Mouse (Mus musculus): ENCODE results near the gene Slc7a7. TPM values are rescaled to one million over a fixed set of nuclear protein-coding genes. Genes with fewer than 3 reads are reported as not detected.
A peak's percentile ranks its signal among the peaks of the same experiment; 100 is the strongest.

Gene Slc7a7
- polyA plus RNA-seq, 1 experiment from 2014 or later, result 4.5 TPM

- H3K4me3 ChIP-seq, result no peak overlapping the region
- WGBS, result 87% methylated on average over 2 of the region's 2 CpGs
- H3K27me3 ChIP-seq, result peaks cover 12% of the 10 kb centered on the region
- no peak for ATAC-seq (ENCODE audit: low FRiP score, low read depth)
- H3K4me2 ChIP-seq, result no peak overlapping the region
- H3K4me1 ChIP-seq (replicated peaks), result peaks cover 11% of the 10 kb centered on the region
- H3K36me3 ChIP-seq, result no peaks in the 10 kb centered on the region
- no peak overlapping the region for H3K9ac ChIP-seq
- H3K27ac ChIP-seq (replicated peaks), result no peak overlapping the region
- H3K9me3 ChIP-seq, result no peaks in the 10 kb centered on the region
Observed at GRCm38 (mm10) chr14:54421014-54421413, 3.4 kb upstream of the Slc7a7 start.

- no peak overlapping the region for H3K4me2 ChIP-seq
- H3K9ac ChIP-seq, result no peak overlapping the region
- H3K27me3 ChIP-seq, result peaks cover 37% of the 10 kb centered on the region
- WGBS, result 57% methylated on average over 4 of the region's 4 CpGs
- peaks cover 6% of the 10 kb centered on the region for H3K4me1 ChIP-seq (replicated peaks)
- H3K27ac ChIP-seq (replicated peaks), result no peak overlapping the region
- ATAC-seq (ENCODE audit: low FRiP score, low read depth), result no peak
- no peaks in the 10 kb centered on the region for H3K36me3 ChIP-seq
- H3K4me3 ChIP-seq, result no peak overlapping the region
- no peaks in the 10 kb centered on the region for H3K9me3 ChIP-seq
Observed at GRCm38 (mm10) chr14:54416830-54417229, 750 bp downstream of the Slc7a7 start.

DNA sequence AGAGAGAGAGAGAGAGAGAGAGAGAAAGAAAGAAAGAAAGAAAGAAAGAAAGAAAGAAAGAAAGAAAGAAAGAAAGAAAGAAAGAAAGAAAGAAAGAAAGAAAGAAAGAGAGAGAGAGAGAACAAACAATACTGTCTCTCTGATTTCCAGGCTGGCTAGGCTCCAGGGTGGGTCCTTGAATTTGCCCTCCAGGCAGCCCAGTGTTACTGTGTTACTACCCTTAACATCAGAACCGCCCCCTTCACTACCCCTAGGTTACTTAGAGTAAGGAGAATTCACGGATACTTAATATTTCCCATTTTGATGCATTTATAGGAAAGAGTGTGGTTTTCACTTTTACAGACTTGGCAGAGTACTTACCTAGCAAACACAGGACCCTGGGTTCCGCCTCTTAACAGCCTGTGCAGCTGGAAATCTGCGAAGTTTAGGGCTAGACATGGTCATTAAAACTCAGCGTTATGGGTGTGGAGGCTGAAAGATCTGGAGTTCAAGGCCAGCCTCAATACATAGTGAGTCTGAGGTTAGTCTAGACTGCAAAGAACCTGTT is 1.3 kb downstream of the Slc7a7 start:
- H3K36me3 ChIP-seq, result no peaks in the 10 kb centered on the region
- peaks cover 6% of the 10 kb centered on the region for H3K4me1 ChIP-seq (replicated peaks)
- H3K9ac ChIP-seq, result no peak overlapping the region
- H3K27me3 ChIP-seq, result peaks cover 37% of the 10 kb centered on the region
- H3K27ac ChIP-seq (replicated peaks), result no peak overlapping the region
- H3K4me3 ChIP-seq, result no peak overlapping the region
- no peaks in the 10 kb centered on the region for H3K9me3 ChIP-seq
- no peak overlapping the region for H3K4me2 ChIP-seq
- 26% methylated on average over 5 of the region's 5 CpGs for WGBS
- no peak for ATAC-seq (ENCODE audit: low FRiP score, low read depth)

DNA sequence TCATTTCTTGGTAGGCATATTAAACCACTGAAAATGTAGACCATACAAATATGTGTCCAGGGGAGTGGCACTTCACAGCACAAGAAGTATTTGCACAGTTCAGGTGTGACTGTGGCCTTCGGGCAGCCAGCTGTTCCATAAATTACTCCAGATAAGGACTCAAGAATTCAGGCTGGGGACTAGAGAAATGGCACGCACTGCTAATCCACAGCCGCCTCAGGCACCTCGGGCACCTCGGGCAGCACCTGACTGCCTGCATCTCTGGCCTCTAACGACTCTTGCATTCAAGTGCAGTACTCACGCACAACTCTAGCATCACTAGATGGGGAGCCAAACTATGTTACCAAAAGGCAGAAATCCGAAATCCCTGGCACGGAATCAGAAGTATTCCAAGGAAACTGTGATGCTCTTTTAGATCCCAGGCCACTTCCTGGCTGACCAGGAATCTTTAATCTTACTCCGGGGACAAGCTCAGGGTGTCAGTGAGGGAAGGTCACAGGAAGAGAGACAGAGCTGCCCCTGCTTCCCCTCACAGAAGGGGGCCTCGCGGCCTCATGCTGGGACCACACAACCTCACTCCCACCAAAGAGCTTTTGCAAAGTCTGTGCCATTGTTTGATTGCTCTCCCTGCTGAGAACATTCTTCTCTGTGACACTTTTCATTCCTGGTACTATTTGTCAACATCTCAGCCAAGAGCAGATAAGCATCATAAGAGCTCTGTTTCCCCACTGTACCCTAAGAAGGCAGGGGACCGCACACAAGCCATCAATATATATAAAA is 2.1 kb downstream of the Slc7a7 start:
- Histone ChIP-seq H3K9me3 (no peaks in the 10 kb centered on the region), H3K4me1 (replicated peaks) (peaks cover 7% of the 10 kb centered on the region), H3K27me3 (peaks cover 37% of the 10 kb centered on the region), H3K9ac (no peak overlapping the region), H3K36me3 (no peaks in the 10 kb centered on the region), H3K27ac (replicated peaks) (no peak overlapping the region), H3K4me2 (no peak overlapping the region), H3K4me3 (no peak overlapping the region)
- WGBS, result 8% methylated on average over 13 of the region's 13 CpGs
- ATAC-seq (ENCODE audit: low FRiP score, low read depth), result no peak

DNA sequence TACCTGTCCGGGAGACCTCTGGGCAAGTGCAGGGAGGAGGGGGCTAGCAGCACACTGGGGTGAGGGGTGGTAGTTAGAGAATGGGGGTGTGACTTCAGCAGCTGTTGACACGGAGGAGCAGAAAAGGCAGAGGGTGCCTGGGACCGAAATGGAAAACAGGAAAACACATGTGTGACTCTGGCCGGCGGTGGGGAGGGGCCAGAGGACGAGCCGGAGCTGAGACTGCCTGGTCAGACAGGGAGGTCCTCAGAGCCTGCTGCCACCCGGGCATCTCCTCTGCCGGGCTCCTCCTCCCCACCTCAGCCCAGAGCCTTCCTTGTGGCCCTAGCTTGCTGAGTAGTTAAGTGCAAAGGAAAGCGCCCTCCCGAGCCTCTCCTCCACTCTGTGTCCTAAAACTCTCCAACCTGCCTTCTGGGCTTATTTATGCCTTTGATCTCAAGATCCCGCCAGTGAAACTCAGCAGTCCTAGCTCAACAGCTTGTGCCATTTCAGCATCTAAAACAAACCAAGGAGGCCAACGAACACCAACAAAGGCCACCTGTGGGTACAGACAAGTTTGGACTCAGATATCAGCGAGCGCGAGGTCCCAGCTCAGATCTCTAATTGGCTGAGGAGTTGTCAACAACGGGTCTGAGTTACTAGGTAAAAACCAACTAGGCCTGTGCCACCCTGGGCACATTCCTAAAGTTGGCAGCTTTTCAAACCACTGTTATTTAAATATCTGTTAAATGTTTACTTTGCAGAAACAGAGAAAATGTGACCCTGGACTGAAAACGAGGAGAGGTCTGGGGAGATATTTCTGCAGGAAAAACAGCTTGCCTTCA is 3.5 kb downstream of the Slc7a7 start:
- Histone ChIP-seq H3K9me3 (no peaks in the 10 kb centered on the region), H3K4me3 (0 out of 2 replicates have a peak overlapping the region, but pooled peaks have one; percentile 10), H3K4me2 (peak overlapping the region; percentile 33), H3K9ac (no peak overlapping the region), H3K27me3 (peaks cover 37% of the 10 kb centered on the region), H3K27ac (replicated peaks) (no peak overlapping the region), H3K36me3 (no peaks in the 10 kb centered on the region), H3K4me1 (replicated peaks) (peaks cover 11% of the 10 kb centered on the region)
- WGBS, result 10% methylated on average over 18 of the region's 18 CpGs
- 0 out of 2 replicates have a peak, but pooled peaks have one; percentile 17 for ATAC-seq (ENCODE audit: low FRiP score, low read depth)

- 42% methylated on average over 2 of the region's 2 CpGs for WGBS
- H3K9ac ChIP-seq, result no peak overlapping the region
- H3K4me1 ChIP-seq (replicated peaks), result peaks cover 11% of the 10 kb centered on the region
- H3K4me2 ChIP-seq, result no peak overlapping the region
- no peak for ATAC-seq (ENCODE audit: low FRiP score, low read depth)
- H3K27me3 ChIP-seq, result peaks cover 35% of the 10 kb centered on the region
- no peaks in the 10 kb centered on the region for H3K36me3 ChIP-seq
- no peak overlapping the region for H3K4me3 ChIP-seq
- no peak overlapping the region for H3K27ac ChIP-seq (replicated peaks)
- no peaks in the 10 kb centered on the region for H3K9me3 ChIP-seq
Observed at GRCm38 (mm10) chr14:54412629-54413170, 4.9 kb downstream of the Slc7a7 start.

DNA sequence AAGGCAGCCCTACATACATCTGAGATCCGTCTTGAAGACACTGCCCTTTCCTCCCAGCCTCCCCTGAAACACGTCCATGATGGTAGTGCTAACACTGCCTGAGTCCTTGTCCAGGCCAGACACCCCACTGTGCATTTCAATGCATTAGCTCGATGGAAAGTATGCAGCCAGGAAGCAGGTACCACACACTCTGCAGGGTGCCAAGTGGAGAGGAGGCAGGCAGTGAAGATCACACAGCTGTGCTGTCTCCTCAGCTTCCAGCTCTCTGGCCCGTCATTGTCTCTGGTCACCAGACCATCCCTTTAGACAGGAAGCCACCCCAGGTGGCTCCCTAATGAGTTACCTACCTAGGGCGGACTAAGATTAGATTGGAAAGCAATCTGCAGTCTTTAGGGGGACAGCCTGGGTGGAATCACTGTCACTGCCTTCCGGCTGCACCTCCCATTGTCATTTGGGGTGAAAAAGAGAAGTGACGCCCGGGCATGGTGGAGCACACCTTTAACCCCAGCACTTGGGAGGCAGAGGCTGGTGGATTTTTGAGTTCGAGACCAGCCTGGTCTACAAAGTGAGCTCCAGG is 5.5 kb downstream of the Slc7a7 start:
- Histone ChIP-seq H3K9ac (no peak overlapping the region), H3K4me3 (no peak overlapping the region), H3K27ac (replicated peaks) (no peak overlapping the region), H3K9me3 (no peaks in the 10 kb centered on the region), H3K27me3 (peaks cover 29% of the 10 kb centered on the region), H3K36me3 (no peaks in the 10 kb centered on the region), H3K4me1 (replicated peaks) (peaks cover 6% of the 10 kb centered on the region; the same call in 1 of the 2 replicates), H3K4me2 (no peak overlapping the region)
- WGBS, result 37% methylated on average over 9 of the region's 9 CpGs
- no peak for ATAC-seq (ENCODE audit: low FRiP score, low read depth)

DNA sequence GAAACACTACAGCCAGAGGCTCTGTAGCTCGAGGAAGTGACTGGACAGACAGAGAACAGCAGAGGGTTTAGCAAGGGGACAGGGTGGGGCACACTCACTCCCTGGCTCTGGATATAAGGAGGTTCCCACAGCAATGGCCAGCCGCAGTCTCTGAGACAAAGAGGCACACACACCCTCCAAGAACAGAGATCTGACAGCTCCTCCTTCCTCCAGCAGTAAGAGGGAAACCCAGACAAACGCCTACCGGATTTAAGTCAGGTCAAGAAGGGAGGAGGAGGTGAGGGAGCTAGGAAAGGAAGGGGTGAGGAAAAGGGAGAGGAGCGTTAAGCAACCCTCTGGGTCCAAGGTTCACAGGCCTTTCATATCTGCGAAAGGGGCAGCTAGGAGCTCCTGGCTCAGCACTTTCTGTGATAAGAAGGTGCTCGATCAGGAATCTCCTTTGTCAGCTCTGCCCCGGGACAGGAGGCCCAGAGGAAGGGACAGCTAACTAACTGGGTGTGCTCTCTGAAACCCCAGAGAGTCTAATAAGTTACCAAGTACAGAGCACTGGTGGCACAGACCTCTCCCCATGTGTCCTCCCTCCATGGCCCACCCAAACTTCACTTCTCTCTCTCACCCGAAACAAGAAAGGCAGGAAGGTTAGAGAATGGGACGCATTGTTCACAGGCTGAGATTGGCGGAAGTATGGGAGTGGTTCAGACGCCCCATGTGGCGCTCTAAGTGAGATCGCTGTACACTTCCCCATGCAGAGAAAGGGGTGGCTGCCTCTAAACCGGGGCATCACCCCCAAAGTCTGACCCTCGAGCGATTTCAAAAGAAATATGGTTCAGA is 7.4 kb downstream of the Slc7a7 start:
- Histone ChIP-seq H3K4me3 (no peak overlapping the region), H3K36me3 (no peaks in the 10 kb centered on the region), H3K4me2 (peak overlapping the region; percentile 3; the same call in 1 of the 2 replicates), H3K27me3 (peaks cover 19% of the 10 kb centered on the region), H3K4me1 (replicated peaks) (peaks cover 6% of the 10 kb centered on the region; the same call in 1 of the 2 replicates), H3K27ac (replicated peaks) (peak overlapping the region; percentile 29), H3K9ac (no peak overlapping the region), H3K9me3 (no peaks in the 10 kb centered on the region)
- 46% methylated on average over 17 of the region's 17 CpGs for WGBS
- no peak for ATAC-seq (ENCODE audit: low FRiP score, low read depth)

DNA sequence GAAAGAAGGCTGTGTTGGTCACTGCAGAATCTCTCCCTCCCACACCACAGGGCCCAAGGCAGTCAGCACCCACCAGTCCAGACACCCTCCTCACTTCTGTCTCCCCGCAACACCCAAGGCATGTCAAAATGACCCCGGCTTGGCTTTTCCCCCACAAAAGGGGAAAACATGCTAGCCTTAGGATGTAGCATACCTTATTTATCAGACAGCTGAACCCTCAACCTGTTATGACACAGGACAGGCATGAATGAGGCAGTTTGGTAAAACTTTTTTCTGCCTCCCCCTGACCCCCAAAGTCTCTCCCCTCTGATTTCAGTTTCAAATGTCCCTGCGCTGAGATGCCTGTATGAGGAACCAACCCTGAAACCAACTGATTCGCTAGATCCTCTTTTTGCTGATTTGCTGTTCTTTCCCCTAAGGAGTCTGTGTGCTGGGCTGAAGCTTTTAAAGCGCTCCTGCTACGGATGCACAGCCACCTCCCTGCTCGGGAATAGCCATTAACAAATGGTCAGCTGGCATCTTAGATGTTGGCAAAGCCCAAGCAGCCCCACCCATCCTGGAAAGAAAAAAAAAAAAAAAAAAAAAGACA is 8.4 kb downstream of the Slc7a7 start:
- Histone ChIP-seq H3K36me3 (no peaks in the 10 kb centered on the region), H3K27me3 (peaks cover 11% of the 10 kb centered on the region), H3K9me3 (no peaks in the 10 kb centered on the region), H3K4me3 (no peak overlapping the region), H3K4me2 (no peak overlapping the region), H3K9ac (no peak overlapping the region), H3K27ac (replicated peaks) (no peak overlapping the region), H3K4me1 (replicated peaks) (peaks cover 6% of the 10 kb centered on the region; the same call in 1 of the 2 replicates)
- 73% methylated on average over 7 of the region's 7 CpGs for WGBS
- ATAC-seq (ENCODE audit: low FRiP score, low read depth), result 0 out of 2 replicates have a peak, but pooled peaks have one; percentile 8

- Histone ChIP-seq H3K4me2 (no peak overlapping the region), H3K9me3 (no peaks in the 10 kb centered on the region), H3K27ac (replicated peaks) (no peak overlapping the region), H3K27me3 (peaks cover 4% of the 10 kb centered on the region; the same call in 1 of the 2 replicates), H3K4me3 (no peak overlapping the region), H3K36me3 (no peaks in the 10 kb centered on the region), H3K9ac (no peak overlapping the region), H3K4me1 (replicated peaks) (0 out of 2 replicates have a peak, but pooled peaks cover 6% of the 10 kb centered on the region)
- WGBS, result 83% methylated on average over 25 of the region's 25 CpGs
- ATAC-seq (ENCODE audit: low FRiP score, low read depth), result 0 out of 2 replicates have a peak, but pooled peaks have one; percentile 7
Observed at GRCm38 (mm10) chr14:54408336-54409056, 9.1 kb downstream of the Slc7a7 start.
